Comparison of ENCODE assay signal across 15 mouse cellular contexts in genomic region chr8:3216541-3217092, GRCm38 (mm10).
DNase-seq lines count a peak whose midpoint lies in the region; ATAC-seq lines count a peak whose summit lies in the region.
"Had no signal": no experiment of that assay in that cellular context is flagged by ENCODE, and none has a peak within 500 bp of the region (broad histone marks: within the 10 kb centered on the region; RNA-seq: fewer than 3 reads in every experiment).

No protein-coding gene starts in this region.

- H3K4me1 ChIP-seq in intestine, embryonic 15.5 days (replicated peaks): peaks cover 29% of the 10 kb centered on the region
- H3K4me1 ChIP-seq in intestine, embryonic 16.5 days (ENCODE audit: control insufficient read depth, insufficient read depth, low read length): peaks cover 31% of the 10 kb centered on the region

- 71% methylated on average over 4 of the region's 4 CpGs for WGBS in intestine, embryonic 15.5 days
- 66% methylated on average over 4 of the region's 4 CpGs for WGBS in intestine, embryonic 16.5 days

- no peak for ATAC-seq in intestine, embryonic 15.5 days
- no peak for ATAC-seq in intestine, embryonic 16.5 days
- ATAC-seq: Patski had no signal

- no peak overlapping the region for H3K4me2 ChIP-seq in intestine, embryonic 15.5 days (replicated peaks)
- no peak overlapping the region for H3K4me2 ChIP-seq in intestine, embryonic 16.5 days (ENCODE audit: low read depth, low read length)
- H3K4me2 ChIP-seq: embryonic facial prominence, embryonic 15.5 days; kidney, embryonic 15.5 days; lung, embryonic 14.5 days; midbrain, embryonic 12.5 days had no signal

- no peaks in the 10 kb centered on the region for H3K9me3 ChIP-seq in intestine, embryonic 15.5 days
- H3K9me3 ChIP-seq in intestine, embryonic 16.5 days (ENCODE audit: control insufficient read depth, low read length): no peaks in the 10 kb centered on the region
- H3K9me3 ChIP-seq: embryonic facial prominence, embryonic 15.5 days; kidney, embryonic 15.5 days; limb, embryonic 10.5 days; midbrain, embryonic 12.5 days had no signal

- H3K27ac ChIP-seq in intestine, embryonic 15.5 days: 0 out of 2 replicates have a peak overlapping the region, but pooled peaks have one; percentile 32
- H3K27ac ChIP-seq in intestine, embryonic 16.5 days (ENCODE audit: low read length): no peak overlapping the region
- H3K27ac ChIP-seq: embryonic facial prominence, embryonic 15.5 days; limb, embryonic 10.5 days; midbrain, embryonic 12.5 days had no signal

- intact Hi-C loops in heart, postnatal 25 days (cut with DNase I): no loop called here

- H3K4me3 ChIP-seq in intestine, embryonic 15.5 days (replicated peaks): no peak overlapping the region
- no peak overlapping the region for H3K4me3 ChIP-seq in intestine, embryonic 16.5 days (ENCODE audit: low read length)
- H3K4me3 ChIP-seq: embryonic facial prominence, embryonic 15.5 days; kidney, embryonic 15.5 days; limb, embryonic 10.5 days; midbrain, embryonic 12.5 days had no signal

- H3K36me3 ChIP-seq in intestine, embryonic 15.5 days: no peaks in the 10 kb centered on the region
- H3K36me3 ChIP-seq in intestine, embryonic 16.5 days (ENCODE audit: control insufficient read depth, insufficient read depth, low read length): no peaks in the 10 kb centered on the region
- H3K36me3 ChIP-seq: embryonic facial prominence, embryonic 15.5 days; kidney, embryonic 15.5 days; midbrain, embryonic 12.5 days had no signal

- peak; percentile 91 for DNase-seq in heart, adult 11 months
- no peak for DNase-seq in heart, postnatal 25 days (ENCODE audit: low spot score)
- peak; percentile 34 for DNase-seq in ovary, postnatal 36 days (ENCODE audit: low spot score)
- no peak for DNase-seq in ovary, adult 18-20 months (ENCODE audit: low spot score)
- DNase-seq in right cerebral cortex, postnatal 25 days: no peak
- DNase-seq: layer of hippocampus, adult 9-11 months; lung, embryonic 14.5 days; spleen, adult 18-20 months had no signal

- no peaks in the 10 kb centered on the region for H3K27me3 ChIP-seq in intestine, embryonic 15.5 days (replicated peaks)
- no peaks in the 10 kb centered on the region for H3K27me3 ChIP-seq in intestine, embryonic 16.5 days (replicated peaks; ENCODE audit: control insufficient read depth, insufficient read depth, low read length)
- H3K27me3 ChIP-seq: embryonic facial prominence, embryonic 15.5 days; kidney, embryonic 15.5 days; midbrain, embryonic 12.5 days; Patski had no signal

- H3K9ac ChIP-seq in intestine, embryonic 15.5 days: no peak overlapping the region
- no peak overlapping the region for H3K9ac ChIP-seq in intestine, embryonic 16.5 days (ENCODE audit: low read depth, low read length)
- H3K9ac ChIP-seq: embryonic facial prominence, embryonic 15.5 days; kidney, embryonic 15.5 days; lung, embryonic 14.5 days; midbrain, embryonic 12.5 days had no signal

Comparison
In these comparisons a context has a peak if more than half of its experiments do, and no peak if none do; other contexts are left out.
1. DNase-seq: peak in heart, adult 11 months (single experiment) and ovary, postnatal 36 days (single experiment); none in heart, postnatal 25 days (single experiment), ovary, adult 18-20 months (single experiment) and right cerebral cortex, postnatal 25 days (single experiment).